Mouse (Mus musculus) CH12.LX (cell line): ENCODE results near the gene Mgrn1.

ENCODE experiments used
- CTCF ChIP-seq, 2 experiments: IDR thresholded peaks in 1 of 2; conservative IDR thresholded peaks in 1 of 2; 2 replicates each; pipeline ENCODE4 v1.5.1; 2011 to 2012; ENCODE audit warnings: low read depth in 2 of 2, low read length in 2 of 2, improper control_type of control experiment in 1 of 2, inconsistent platforms in 1 of 2, mild to moderate bottlenecking in 1 of 2, moderate library complexity in 1 of 2
- IRF4 ChIP-seq: IDR thresholded peaks from 2 replicates; pipeline ENCODE4 v1.6.1; 2014; ENCODE audit warnings: low read depth, mild to moderate bottlenecking, inconsistent platforms, low read length, improper control_type of control experiment
- POLR2A ChIP-seq: IDR thresholded peaks from 2 replicates; pipeline ENCODE4 v1.6.1; 2011; ENCODE audit warnings: low read depth, mild to moderate bottlenecking, improper control_type of control experiment, low read length
- UBTF ChIP-seq: IDR thresholded peaks from 2 replicates; pipeline ENCODE4 v1.6.1; 2012; ENCODE audit warnings: low read depth, mild to moderate bottlenecking, inconsistent platforms, low read length, improper control_type of control experiment, moderate library complexity
- USF2 ChIP-seq: conservative IDR thresholded peaks from 2 replicates; pipeline ENCODE4 v1.6.1; 2011; ENCODE audit warnings: low read depth, low read length, improper control_type of control experiment

GRCm38 (mm10) chr16:4885760-4886689 is at the start of gene Mgrn1:
- TF ChIP-seq CTCF (conservative IDR thresholded peaks at IDR 0.05 in 1 of 2, IDR thresholded peaks at IDR 0.05 in 1 of 2; ENCODE audit: low read depth in 2 of 2, low read length in 2 of 2) (no peak), POLR2A (peak; percentile 59; the same call in 1 of the 2 replicates), UBTF (no peak; the same call in 1 of the 2 replicates), IRF4 (0 out of 2 replicates have a peak, but pooled peaks have one; percentile 22), USF2 (no peak)
